Mouse (Mus musculus): Measurements from ENCODE around the gene Chd8. TPM values are rescaled to one million over a fixed set of nuclear protein-coding genes. Genes with fewer than 3 reads are reported as not detected.
"Not testable (repeated sequence)": the region's sequence is repeated elsewhere in the genome, so short reads cannot be mapped to it uniquely, and the experiment has no call there.

Gene Chd8
- 792 TPM in 1 of 2 replicates, not detected in the other for polyA plus RNA-seq (2012; ENCODE audit: insufficient read depth, insufficient read length, low replicate concordance, missing spikeins)

- WGBS = under 1% methylated on average over 54 of the region's 54 CpGs
- TF ChIP-seq CTCF (IDR thresholded peaks at IDR 0.05; ENCODE audit: insufficient read depth, low read depth, low read length) (peak; percentile 75), POLR2A (IDR thresholded peaks at IDR 0.05; ENCODE audit: insufficient read depth, low read depth, low read length) (peak; percentile 75; the same call in 1 of the 2 replicates)
- Histone ChIP-seq H3K4me1 (ENCODE audit: control insufficient read depth, insufficient read depth, low read length) (no peaks in the 10 kb centered on the region), H3K27ac (ENCODE audit: insufficient read depth, low read depth, low read length) (peak within 1 kb of the TSS; percentile 57), H3K4me3 (ENCODE audit: insufficient read depth, low read depth, low read length) (peak within 1 kb of the TSS; percentile 86)
These were observed at the start of gene Chd8 for GRCm38 (mm10) chr14:52257484-52258213. Chd8 (minus strand) TSS chr14:52257780.

DNA sequence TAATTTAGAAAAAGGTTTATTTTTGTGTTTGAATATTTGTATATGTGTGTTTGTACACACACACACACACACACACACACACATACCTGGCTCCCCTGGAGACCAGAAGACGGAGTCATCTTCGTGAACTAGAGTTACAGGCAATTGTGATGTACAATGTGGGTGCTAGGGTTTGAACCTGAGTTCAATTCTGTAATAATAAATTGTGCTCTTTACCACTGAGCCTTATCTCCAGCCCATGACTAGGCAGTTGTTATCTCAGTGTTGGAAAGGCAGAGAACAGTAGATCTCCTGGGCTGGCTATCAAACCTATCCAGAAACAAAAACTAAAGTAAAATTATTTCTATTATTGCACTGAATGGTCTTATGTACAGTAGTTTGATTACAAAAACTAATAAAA lies 48.5 kb upstream of the Chd8 start:
- no peak overlapping the region for H3K4me3 ChIP-seq (ENCODE audit: insufficient read depth, low read depth, low read length)
- TF ChIP-seq POLR2A (IDR thresholded peaks at IDR 0.05; ENCODE audit: insufficient read depth, low read depth, low read length) = no peak
- 94% methylated on average over 2 of the region's 2 CpGs for WGBS
- no peak overlapping the region for H3K27ac ChIP-seq (ENCODE audit: insufficient read depth, low read depth, low read length)
- no peaks in the 10 kb centered on the region for H3K4me1 ChIP-seq (ENCODE audit: control insufficient read depth, insufficient read depth, low read length)

DNA sequence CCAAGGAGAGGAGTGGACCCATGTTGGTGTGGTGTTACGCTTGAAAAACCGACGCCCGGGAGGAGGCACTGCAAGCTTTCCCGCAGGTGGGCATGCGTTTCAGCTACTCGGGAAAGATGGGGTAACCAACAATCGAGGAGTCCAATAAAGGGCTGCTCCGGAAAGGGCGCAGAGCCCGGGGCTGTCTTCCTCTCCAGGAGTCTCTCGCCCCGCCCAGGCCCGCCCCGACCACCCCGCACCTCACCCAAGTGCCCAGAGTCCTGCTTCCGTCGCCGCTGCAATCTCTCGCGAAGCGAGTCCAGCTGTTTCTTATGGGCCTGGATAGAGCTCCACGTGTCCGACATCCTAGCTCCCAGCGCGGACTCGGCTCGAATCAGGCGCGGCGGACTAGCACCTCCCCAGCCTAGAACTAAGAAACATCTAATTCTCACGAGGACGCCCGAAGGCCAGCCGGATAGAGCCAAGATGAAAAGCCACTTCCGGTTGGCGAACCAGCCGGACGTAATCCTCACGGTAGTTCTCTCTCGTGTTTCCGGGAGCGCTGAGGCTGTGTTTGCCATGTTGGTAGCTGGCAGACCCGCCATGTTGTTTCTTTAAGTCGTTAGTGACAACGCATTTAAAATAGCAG lies 47.2 kb upstream of the Chd8 start, which contains the start of gene Mettl3:
TSS of gene Mettl3 (minus strand) at position 485 of the 628 bp plus-strand sequence.
- under 1% methylated on average over 46 of the region's 46 CpGs for WGBS
- H3K27ac ChIP-seq (ENCODE audit: insufficient read depth, low read depth, low read length) = peak within 1 kb of the TSS; percentile 98
- H3K4me1 ChIP-seq (ENCODE audit: control insufficient read depth, insufficient read depth, low read length) = no peaks in the 10 kb centered on the region; the same call in 1 of the 2 replicates
- peak within 1 kb of the TSS; percentile 85 for H3K4me3 ChIP-seq (ENCODE audit: insufficient read depth, low read depth, low read length)
- peak; percentile 41; the same call in 1 of the 2 replicates for TF ChIP-seq POLR2A (IDR thresholded peaks at IDR 0.05; ENCODE audit: insufficient read depth, low read depth, low read length)
- TF ChIP-seq CTCF (IDR thresholded peaks at IDR 0.05; ENCODE audit: insufficient read depth, low read depth, low read length) = no peak

DNA sequence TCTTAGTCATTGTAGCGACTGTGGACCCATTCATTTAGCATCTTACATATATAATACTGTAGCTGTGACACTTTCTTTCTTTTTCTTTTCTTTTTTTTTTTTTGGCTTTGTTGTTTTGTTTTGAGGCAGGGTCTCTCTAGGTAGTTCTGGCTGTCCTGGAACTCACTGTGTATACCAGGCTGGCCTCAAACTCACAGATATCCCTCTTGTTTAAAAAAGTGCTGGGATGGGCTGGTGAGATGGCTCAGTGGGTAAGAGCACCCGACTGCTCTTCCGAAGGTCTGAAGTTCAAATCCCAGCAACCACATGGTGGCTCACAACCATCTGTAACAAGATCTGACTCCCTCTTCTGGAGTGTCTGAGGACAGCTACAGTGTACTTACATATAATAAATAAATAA lies 45.9 kb upstream of the Chd8 start:
- 76% methylated on average over 3 of the region's 3 CpGs for WGBS
- not testable (repeated sequence) for H3K4me3 ChIP-seq (ENCODE audit: insufficient read depth, low read depth, low read length)

GRCm38 (mm10) chr14:52295558-52296264 lies 38.1 kb upstream of the Chd8 start:
- Histone ChIP-seq H3K4me3 (ENCODE audit: insufficient read depth, low read depth, low read length) (no peak overlapping the region), H3K27ac (ENCODE audit: insufficient read depth, low read depth, low read length) (no peak overlapping the region), H3K4me1 (ENCODE audit: control insufficient read depth, insufficient read depth, low read length) (no peaks in the 10 kb centered on the region; the same call in 1 of the 2 replicates)
- TF ChIP-seq POLR2A (IDR thresholded peaks at IDR 0.05; ENCODE audit: insufficient read depth, low read depth, low read length) (no peak), CTCF (IDR thresholded peaks at IDR 0.05; ENCODE audit: insufficient read depth, low read depth, low read length) (no peak)
- WGBS = 55% methylated on average over 6 of the region's 6 CpGs

More for the DNA sequence above, 45.9 kb upstream of the Chd8 start:
- H3K27ac ChIP-seq (ENCODE audit: insufficient read depth, low read depth, low read length); H3K4me1 ChIP-seq (ENCODE audit: control insufficient read depth, insufficient read depth, low read length): not testable (repeated sequence)

GRCm38 (mm10) chr14:52284191-52284590 lies 26.6 kb upstream of the Chd8 start:
- WGBS = 82% methylated on average over 3 of the region's 3 CpGs
- Histone ChIP-seq H3K4me1 (ENCODE audit: control insufficient read depth, insufficient read depth, low read length) (peaks cover 2% of the 10 kb centered on the region; the same call in 1 of the 2 replicates), H3K4me3 (ENCODE audit: insufficient read depth, low read depth, low read length) (no peak overlapping the region), H3K27ac (ENCODE audit: insufficient read depth, low read depth, low read length) (no peak overlapping the region)
- no peak for TF ChIP-seq CTCF (IDR thresholded peaks at IDR 0.05; ENCODE audit: insufficient read depth, low read depth, low read length)
- no peak for TF ChIP-seq POLR2A (IDR thresholded peaks at IDR 0.05; ENCODE audit: insufficient read depth, low read depth, low read length)

DNA sequence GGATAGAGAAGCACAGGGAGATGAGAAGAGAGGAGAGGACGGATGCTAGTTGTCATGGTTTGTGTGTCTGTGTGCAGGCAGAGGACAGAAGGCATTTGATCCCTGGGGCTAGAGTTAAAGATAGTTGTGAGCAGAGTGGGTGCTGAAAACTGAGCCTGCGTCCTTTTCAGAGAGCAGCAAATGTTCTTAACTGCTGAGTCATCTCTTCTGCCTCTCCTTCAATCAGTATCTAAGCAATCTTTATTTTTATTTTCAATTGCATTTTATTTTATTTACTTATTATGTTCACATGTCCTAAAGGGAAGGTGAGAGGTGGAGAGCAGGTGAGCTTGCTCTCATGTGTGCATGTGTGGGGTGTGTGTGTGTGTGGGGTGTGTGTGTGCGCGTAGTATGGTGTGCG lies 26.0 kb upstream of the Chd8 start:
- Histone ChIP-seq H3K4me1 (ENCODE audit: control insufficient read depth, insufficient read depth, low read length) (peaks cover 2% of the 10 kb centered on the region; the same call in 1 of the 2 replicates), H3K27ac (ENCODE audit: insufficient read depth, low read depth, low read length) (no peak overlapping the region), H3K4me3 (ENCODE audit: insufficient read depth, low read depth, low read length) (no peak overlapping the region)
- TF ChIP-seq POLR2A (IDR thresholded peaks at IDR 0.05; ENCODE audit: insufficient read depth, low read depth, low read length) = no peak
- TF ChIP-seq CTCF (IDR thresholded peaks at IDR 0.05; ENCODE audit: insufficient read depth, low read depth, low read length) = no peak
- WGBS = 87% methylated on average over 5 of the region's 5 CpGs

DNA sequence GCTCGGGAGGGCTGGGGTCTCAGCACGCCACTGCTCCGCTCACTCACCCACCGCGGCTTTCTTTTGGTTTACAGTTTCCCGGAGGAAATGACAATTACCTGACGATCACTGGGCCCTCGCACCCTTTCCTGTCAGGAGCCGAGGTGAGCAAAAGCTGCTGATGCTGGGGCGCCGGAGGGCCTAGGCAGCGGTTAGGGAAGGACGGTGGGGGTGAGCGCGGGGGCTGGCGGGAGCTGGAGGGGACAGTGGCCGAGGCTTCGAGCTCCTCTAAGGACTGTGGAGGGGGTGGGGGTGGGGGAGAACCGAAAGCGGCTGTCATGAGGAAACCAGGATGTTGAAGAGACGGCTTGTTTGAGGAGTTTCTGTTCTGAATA lies 22.2 kb upstream of the Chd8 start:
- peaks cover 2% of the 10 kb centered on the region; the same call in 1 of the 2 replicates for H3K4me1 ChIP-seq (ENCODE audit: control insufficient read depth, insufficient read depth, low read length)
- TF ChIP-seq POLR2A (IDR thresholded peaks at IDR 0.05; ENCODE audit: insufficient read depth, low read depth, low read length) = no peak
- peak overlapping the region; percentile 82 for H3K4me3 ChIP-seq (ENCODE audit: insufficient read depth, low read depth, low read length)
- 1% methylated on average over 21 of the region's 21 CpGs for WGBS
- peak overlapping the region; percentile 64; the same call in 1 of the 2 replicates for H3K27ac ChIP-seq (ENCODE audit: insufficient read depth, low read depth, low read length)

Measured in olfactory bulb, adult 2 months (tissue).